Mouse (Mus musculus) telencephalon, adult 2 months (tissue): Measurements from ENCODE around the gene Sdk1.
A peak's percentile ranks its signal among the peaks of the same experiment; 100 is the strongest.
"Not testable (repeated sequence)": the region's sequence is repeated elsewhere in the genome, so short reads cannot be mapped to it uniquely, and the experiment has no call there.

Experiments
- DNase-seq: peaks from one replicate; pipeline ENCODE4 v3.0.0-alpha.2; 2011; ENCODE audit warnings: low read depth, low spot score

Gene Sdk1

DNA sequence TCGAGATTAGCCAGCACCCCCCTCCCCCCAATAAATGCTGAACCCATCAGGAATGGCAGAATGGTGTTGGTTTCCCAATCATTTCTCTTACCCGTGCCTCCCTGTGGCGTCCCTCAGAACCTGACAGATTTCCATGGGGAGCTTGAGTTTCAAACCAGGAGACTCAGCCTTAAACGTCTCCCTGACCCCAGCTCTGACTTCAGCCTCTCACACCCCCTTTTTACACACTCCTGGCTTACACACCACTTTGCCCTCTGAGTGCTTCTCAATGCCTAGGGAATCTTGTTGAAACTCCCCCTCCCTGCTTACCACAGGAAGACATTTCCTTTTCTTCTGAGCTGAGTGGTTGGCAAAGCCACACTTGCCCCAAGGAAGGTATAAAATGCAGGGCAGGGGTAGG is 392.0 kb downstream of the Sdk1 start:
- no peak for DNase-seq

GRCm38 (mm10) chr5:141636406-141636805 is 395.1 kb downstream of the Sdk1 start:
- DNase-seq = no peak

DNA sequence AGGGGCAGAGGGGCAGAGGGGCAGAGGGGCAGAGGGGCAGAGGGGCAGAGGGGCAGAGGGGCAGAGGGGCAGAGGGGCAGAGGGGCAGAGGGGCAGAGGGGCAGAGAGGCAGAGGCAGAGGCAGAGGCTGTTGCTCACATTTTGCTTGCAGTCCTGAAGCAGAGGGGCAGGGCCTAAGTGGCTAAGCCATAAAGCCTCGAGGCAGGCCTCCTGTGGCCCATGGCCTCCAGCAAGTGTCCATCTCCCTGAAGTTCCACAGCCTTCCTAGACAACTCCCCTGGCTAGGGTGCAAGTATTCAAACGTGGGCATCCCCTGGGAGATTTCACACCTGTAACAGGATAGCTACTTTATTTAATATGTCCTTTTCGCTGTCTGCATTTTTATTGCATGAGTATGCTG is 395.8 kb downstream of the Sdk1 start:
- DNase-seq = not testable (repeated sequence)

GRCm38 (mm10) chr5:141645671-141646070 is 404.4 kb downstream of the Sdk1 start:
- DNase-seq = no peak

DNA sequence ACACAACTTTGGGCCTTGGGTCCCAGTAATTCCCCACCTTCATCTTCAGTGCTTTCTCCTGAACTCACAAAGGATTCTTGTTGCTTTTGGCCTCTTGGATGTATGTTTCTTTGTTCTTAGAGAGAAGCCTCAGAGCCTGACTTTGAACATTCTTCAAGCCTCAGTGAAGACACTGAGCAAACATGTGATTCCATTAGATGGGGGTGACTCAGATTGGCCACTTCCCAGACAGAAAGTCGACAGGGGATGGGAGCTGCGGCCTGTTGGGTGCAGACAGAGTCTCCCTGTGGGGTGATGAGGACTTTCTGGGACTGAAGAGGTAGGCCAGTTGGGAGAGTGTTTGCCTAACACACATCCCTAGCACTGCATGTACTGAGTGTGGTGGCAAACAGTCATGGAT is 405.3 kb downstream of the Sdk1 start:
- DNase-seq = no peak

DNA sequence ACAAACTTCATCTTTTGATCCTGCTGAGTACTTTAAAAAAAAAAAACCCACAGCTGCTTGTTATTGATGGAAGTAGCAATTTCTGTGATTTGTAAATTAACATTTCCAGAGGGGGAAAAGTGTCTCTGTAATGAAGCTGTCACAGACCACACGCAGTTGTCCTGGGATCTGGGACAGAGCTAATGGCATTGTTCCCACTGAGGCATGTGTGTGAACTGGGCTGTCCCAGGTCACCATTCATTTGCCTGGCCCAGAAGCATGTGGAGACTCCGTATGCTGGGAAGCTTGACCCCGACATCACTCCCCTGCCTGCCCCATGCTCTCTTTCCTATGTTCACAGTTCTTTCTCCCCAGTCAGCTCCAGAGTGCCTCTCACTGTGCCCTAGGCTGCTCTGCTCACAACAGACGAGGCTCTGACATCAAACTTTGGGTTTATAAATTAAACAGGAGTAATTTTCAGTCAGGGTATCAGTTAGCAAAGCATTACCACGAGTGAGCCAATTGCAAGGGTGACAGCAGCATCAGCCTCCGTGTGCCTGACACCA is 408.6 kb downstream of the Sdk1 start:
- no peak for DNase-seq

DNA sequence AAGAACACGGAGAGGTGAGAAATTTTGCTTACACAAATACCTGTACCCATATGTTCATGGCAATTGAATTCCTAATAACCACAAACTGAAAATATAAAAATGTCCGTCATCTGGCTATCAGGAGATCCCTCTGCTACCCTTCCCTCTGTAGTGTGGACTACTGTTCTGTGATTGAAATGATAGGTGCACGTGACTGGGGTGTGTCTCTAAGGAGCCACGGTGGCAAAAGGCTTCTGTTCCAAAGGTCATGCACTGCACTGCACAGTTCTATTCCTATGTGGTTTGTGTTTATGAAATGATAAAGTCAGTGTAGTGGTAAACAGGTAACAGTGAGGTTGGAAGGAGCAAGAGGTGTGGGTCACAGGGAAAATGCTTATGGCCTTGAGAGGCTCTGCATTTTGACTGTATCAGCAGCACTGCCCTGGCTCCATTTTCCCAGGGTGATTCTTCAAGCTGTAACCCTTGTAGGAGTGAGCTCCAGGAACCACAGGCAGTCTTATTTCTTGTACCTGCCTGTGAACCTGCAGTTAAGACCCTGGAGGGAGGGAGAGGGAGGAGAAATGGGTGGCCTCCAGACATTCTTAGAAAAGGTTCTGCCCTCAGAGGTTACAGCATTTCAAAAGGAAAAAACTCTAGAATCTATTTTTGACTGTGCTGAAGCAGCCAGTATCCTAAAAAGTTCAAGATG is 410.5 kb downstream of the Sdk1 start:
- DNase-seq = no peak

GRCm38 (mm10) chr5:141676371-141676770 is 435.1 kb downstream of the Sdk1 start:
- DNase-seq = no peak

- DNase-seq = peak; percentile 32
Measured at GRCm38 (mm10) chr5:141677034-141677433, 435.7 kb downstream of the Sdk1 start.

DNA sequence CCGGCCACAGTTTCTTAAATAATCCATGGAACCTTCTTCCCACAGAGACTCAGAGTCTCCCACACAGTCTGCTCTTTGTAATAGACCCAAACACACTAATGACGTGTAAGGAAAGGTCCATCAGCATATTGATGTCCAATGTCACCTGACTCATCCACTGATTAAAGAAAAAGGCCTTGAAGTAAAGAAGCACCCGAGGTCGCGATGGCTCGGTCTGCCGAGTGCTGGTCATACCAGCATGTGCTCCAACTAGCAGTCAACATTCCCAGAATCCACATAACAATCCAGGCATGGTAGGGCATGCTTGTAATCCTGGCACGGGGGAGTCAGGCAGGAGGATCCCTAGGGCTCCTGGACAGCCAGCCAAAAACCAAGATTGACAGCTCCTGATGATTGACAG is 436.6 kb downstream of the Sdk1 start:
- no peak for DNase-seq

- no peak for DNase-seq
Measured at GRCm38 (mm10) chr5:141686876-141687420, 445.7 kb downstream of the Sdk1 start.

DNA sequence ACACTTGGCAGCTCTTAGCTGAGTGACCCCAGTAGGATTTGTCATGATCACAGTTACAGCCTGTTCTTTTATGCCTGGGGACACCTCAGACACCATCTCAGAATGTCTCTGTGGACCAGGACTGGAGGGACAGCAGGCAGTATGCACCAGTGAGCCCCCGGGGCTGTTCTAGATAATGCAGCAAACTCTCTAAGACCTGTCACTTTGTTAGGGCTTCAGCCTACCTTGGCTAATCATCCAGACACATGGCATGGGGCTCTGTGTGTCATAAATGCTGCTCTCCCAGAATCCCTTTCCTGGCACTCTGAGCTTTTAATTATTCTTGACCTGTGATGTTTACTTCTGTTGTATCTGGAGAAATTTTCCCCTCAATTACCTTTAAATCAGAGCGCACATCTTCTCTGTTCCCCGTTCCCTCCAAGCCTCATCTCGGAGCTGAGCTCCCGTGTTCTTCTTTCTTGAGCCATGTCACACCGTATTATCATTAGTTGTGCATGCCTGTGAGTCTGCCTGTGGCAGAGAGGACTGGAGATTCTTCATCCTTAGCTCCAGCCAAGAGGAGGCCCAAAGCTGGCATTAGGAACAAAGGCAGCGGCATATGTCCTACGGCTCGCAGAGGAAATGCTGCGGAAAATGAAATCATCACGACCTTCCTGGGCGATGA is 448.3 kb downstream of the Sdk1 start:
- no peak for DNase-seq

DNA sequence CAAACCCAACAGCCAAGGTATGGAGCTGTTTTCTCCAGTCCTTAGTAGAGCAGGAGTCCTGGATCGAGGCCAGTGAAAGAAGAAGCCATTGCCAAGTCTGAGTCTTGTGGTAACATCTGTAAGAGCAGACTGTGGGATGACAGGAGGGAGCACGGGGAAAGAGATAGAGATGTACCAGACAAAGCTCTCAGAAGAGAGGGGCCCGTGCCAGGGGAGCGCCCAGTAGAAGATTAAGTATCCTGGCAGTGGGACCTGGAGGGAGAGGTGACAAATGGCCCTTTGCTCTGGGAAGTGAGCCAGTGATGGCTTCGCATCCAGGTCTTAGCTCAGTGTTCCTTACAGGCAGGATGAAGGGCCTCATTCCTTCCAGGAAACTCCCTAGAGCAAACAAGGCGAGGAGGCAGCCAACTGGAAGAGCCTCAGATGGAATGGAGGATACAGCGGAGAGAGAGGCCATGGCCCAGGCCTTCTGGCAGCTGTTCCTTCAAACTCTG is 450.2 kb downstream of the Sdk1 start:
- DNase-seq = no peak

DNA sequence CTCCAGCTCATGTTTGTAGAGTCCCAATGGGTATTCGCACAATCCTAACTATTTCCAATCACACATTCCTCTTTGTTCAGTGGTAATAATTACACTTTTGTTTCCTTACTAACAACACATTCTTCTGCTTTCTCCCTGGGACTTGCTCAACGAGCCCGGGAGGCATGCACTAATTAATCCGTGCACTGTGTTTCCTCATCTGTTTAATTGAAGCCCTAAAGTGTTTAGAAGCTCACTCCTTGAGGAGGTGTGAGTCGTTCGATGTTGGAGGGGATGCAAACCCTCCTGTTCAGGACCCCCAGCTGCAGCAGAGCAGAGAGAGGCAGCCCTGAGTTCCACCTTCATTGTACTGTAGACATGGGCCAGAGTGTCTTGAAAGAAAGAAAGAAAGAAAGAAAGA is 452.4 kb downstream of the Sdk1 start:
- DNase-seq = no peak

GRCm38 (mm10) chr5:141694901-141695300 is 453.6 kb downstream of the Sdk1 start:
- DNase-seq = no peak

- no peak for DNase-seq
Measured at GRCm38 (mm10) chr5:141698406-141698805, 457.1 kb downstream of the Sdk1 start.

- no peak for DNase-seq
Measured at GRCm38 (mm10) chr5:141720751-141721150, 479.5 kb downstream of the Sdk1 start.

DNA sequence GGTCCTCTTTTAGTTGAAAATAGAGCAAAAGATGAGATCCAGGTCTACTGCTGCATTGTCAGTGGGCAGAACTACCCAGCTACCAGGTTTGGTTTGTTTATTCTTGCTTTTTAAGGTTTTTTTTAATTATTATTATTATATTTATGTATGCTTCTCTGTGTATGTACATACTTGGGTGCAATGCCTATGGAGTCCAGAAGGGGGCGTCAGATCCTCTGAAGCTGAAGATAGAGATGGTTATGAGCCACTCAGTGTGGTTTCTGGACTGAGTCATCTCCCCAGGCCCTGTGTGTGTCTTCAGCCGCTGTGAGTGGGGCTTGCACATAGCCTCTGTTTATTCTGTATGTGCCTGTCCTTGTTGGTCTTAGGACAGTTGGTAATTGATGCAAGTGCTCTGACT is 486.7 kb downstream of the Sdk1 start:
- no peak for DNase-seq

DNA sequence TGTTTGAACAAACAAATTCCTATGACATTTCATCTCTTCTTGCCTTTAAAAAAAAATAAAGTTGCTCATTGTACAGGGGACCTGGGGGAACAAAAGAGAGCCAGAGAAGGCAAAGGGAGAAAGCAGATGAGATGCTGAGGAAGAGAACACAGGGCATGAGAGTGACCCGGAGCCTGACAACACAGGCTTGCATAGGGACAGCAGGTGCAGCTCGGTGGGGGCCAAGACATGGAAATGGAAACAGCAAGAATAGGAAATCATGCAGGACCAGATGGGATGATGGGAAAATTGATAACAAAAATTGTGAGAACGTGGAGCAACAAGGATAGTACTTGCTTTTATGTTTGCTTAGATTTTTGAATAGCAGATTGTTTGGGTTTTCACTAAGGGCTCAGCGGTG is 488.7 kb downstream of the Sdk1 start:
- no peak for DNase-seq

DNA sequence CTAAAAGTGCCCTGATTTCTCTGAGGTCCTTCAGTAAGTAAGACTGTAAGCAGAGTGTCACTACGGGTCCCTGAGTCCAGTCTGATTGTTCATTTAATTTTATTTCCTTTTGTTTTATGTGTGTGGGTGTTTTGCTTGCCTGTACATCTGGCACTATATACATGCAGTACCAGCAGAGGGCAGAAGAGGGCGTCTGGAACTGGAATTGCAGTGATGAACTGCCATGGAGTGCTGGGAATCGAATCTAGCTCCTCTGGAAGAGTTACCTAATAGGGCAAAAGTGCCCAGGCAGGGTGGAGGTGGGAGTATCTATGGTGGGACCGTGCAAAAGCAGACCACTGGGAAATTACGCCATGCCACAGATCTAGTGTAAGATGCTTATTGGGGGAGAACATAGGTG is 497.4 kb downstream of the Sdk1 start:
- DNase-seq = no peak

- no peak for DNase-seq
Measured at GRCm38 (mm10) chr5:141748793-141749192, 507.5 kb downstream of the Sdk1 start.

- peak; percentile 62 for DNase-seq
Measured at GRCm38 (mm10) chr5:141754278-141754677, 513.0 kb downstream of the Sdk1 start.

- DNase-seq = peak; percentile 40
Measured at GRCm38 (mm10) chr5:141758885-141759284, 517.6 kb downstream of the Sdk1 start.
